Mouse (Mus musculus): ENCODE measurements around the gene Cpsf4. TPM values are rescaled to one million over a fixed set of nuclear protein-coding genes. Genes with fewer than 3 reads are reported as not detected.

Gene Cpsf4
- polyA plus RNA-seq, 1 experiment from 2014 or later: 39.0 TPM

- Histone ChIP-seq H3K27ac (peak overlapping the region; percentile 96; the same call in 1 of the 2 replicates), H3K27me3 (replicated peaks) (no peaks in the 10 kb centered on the region), H3K4me2 (peak overlapping the region; percentile 75), H3K9me3 (replicated peaks) (no peaks in the 10 kb centered on the region), H3K36me3 (peaks cover 26% of the 10 kb centered on the region), H3K4me1 (peaks cover 25% of the 10 kb centered on the region), H3K9ac (peak overlapping the region; percentile 99), H3K4me3 (peak overlapping the region; percentile 100)
- WGBS (ENCODE audit: insufficient replicate concordance): 79% methylated on average over 4 of the region's 4 CpGs
- no peak for ATAC-seq
Observed at GRCm38 (mm10) chr5:145230641-145231040, 63.6 kb downstream of the Cpsf4 start.

GRCm38 (mm10) chr5:145231367-145231871 is 64.4 kb downstream of the Cpsf4 start, which contains the start of gene Zfp655:
Gene Zfp655, plus strand, starts transcription at chr5:145231715.
- peak within 1 kb of the TSS; percentile 99 for H3K9ac ChIP-seq

More at GRCm38 (mm10) chr5:145231367-145231871, 64.4 kb downstream of the Cpsf4 start, which contains the start of gene Zfp655:
- no peaks in the 10 kb centered on the region for H3K9me3 ChIP-seq (replicated peaks)
- under 1% methylated on average over 42 of the region's 42 CpGs for WGBS (ENCODE audit: insufficient replicate concordance)
- peaks cover 25% of the 10 kb centered on the region for H3K4me1 ChIP-seq
- H3K27me3 ChIP-seq (replicated peaks): no peaks in the 10 kb centered on the region
- H3K4me3 ChIP-seq: peak within 1 kb of the TSS; percentile 100
- peak within 1 kb of the TSS; percentile 96 for H3K27ac ChIP-seq
- H3K36me3 ChIP-seq: peaks cover 34% of the 10 kb centered on the region
- ATAC-seq: peak; percentile 98
- H3K4me2 ChIP-seq: peak within 1 kb of the TSS; percentile 75

Other genes with a start within 250 kb of the Cpsf4 start
- gene Smurf1, start 201.4 kb upstream of the Cpsf4 start, polyA plus RNA-seq (2016; fragmentation: Nextera tagmentation; extraction: Ambion mirVana): 4.2 and 4.7 TPM in 2 replicates
- not detected in 2 replicates for gene Gm4871, start 134.5 kb upstream of the Cpsf4 start, polyA plus RNA-seq (2016; fragmentation: Nextera tagmentation; extraction: Ambion mirVana)
- not detected in 2 replicates for gene 1700018F24Rik, start 124.2 kb upstream of the Cpsf4 start, polyA plus RNA-seq (2016; fragmentation: Nextera tagmentation; extraction: Ambion mirVana)
- 74.5 and 75.5 TPM in 2 replicates for gene Arpc1a, start 83.4 kb upstream of the Cpsf4 start, polyA plus RNA-seq (2016; fragmentation: Nextera tagmentation; extraction: Ambion mirVana)
- 0.05 TPM in 2 replicates for gene Kpna7, start 83.2 kb upstream of the Cpsf4 start, polyA plus RNA-seq (2016; fragmentation: Nextera tagmentation; extraction: Ambion mirVana)
- gene Arpc1b, start 53.0 kb upstream of the Cpsf4 start, polyA plus RNA-seq (2016; fragmentation: Nextera tagmentation; extraction: Ambion mirVana): 175 and 180 TPM in 2 replicates
- gene Pdap1, start 27.0 kb upstream of the Cpsf4 start, polyA plus RNA-seq (2016; fragmentation: Nextera tagmentation; extraction: Ambion mirVana): 78.0 and 80.6 TPM in 2 replicates
- gene Bud31, start 26.9 kb upstream of the Cpsf4 start, polyA plus RNA-seq (2016; fragmentation: Nextera tagmentation; extraction: Ambion mirVana): 171 TPM in 2 replicates
- gene Ptcd1, start 105 bp upstream of the Cpsf4 start, polyA plus RNA-seq (2016; fragmentation: Nextera tagmentation; extraction: Ambion mirVana): 12.2 and 12.6 TPM in 2 replicates
- 460 and 491 TPM in 2 replicates for gene Atp5j2, start 24.8 kb downstream of the Cpsf4 start, polyA plus RNA-seq (2016; fragmentation: Nextera tagmentation; extraction: Ambion mirVana)
- gene Zkscan14, start 34.7 kb downstream of the Cpsf4 start, polyA plus RNA-seq (2016; fragmentation: Nextera tagmentation; extraction: Ambion mirVana): 5.8 TPM in 2 replicates
- 5.3 and 5.9 TPM in 2 replicates for gene Zkscan5, start 37.3 kb downstream of the Cpsf4 start, polyA plus RNA-seq (2016; fragmentation: Nextera tagmentation; extraction: Ambion mirVana)
- gene Zfp655, start 64.5 kb downstream of the Cpsf4 start, polyA plus RNA-seq (2016; fragmentation: Nextera tagmentation; extraction: Ambion mirVana): 24.7 and 25.3 TPM in 2 replicates
- gene Zscan25, start 113.3 kb downstream of the Cpsf4 start, polyA plus RNA-seq (2016; fragmentation: Nextera tagmentation; extraction: Ambion mirVana): 0.32 and 0.39 TPM in 2 replicates
- gene Cyp3a57, start 178.1 kb downstream of the Cpsf4 start, polyA plus RNA-seq (2016; fragmentation: Nextera tagmentation; extraction: Ambion mirVana): not detected in 2 replicates